Mouse (Mus musculus) forelimb bud, embryonic 11.5 days (tissue): ENCODE measurements around the gene Zfp804a.

Experiments
- DNase-seq: peaks from one replicate; pipeline ENCODE4 v3.0.0-alpha.2; 2012; ENCODE audit warnings: low read depth, low spot score

Gene Zfp804a

GRCm38 (mm10) chr2:82053185-82053891 lies at the start of gene Zfp804a:
Gene Zfp804a (plus strand): TSS chr2:82053222.
- no peak for DNase-seq

- DNase-seq, result no peak
Measured at GRCm38 (mm10) chr2:82051635-82052034, 1.4 kb upstream of the Zfp804a start.

GRCm38 (mm10) chr2:82052338-82053184 lies 461 bp upstream of the Zfp804a start:
- DNase-seq, result no peak

GRCm38 (mm10) chr2:82054446-82054845 lies 1.4 kb downstream of the Zfp804a start:
- no peak for DNase-seq

GRCm38 (mm10) chr2:82064671-82065070 lies 11.6 kb downstream of the Zfp804a start:
- no peak for DNase-seq

- no peak for DNase-seq
Measured at GRCm38 (mm10) chr2:82067912-82068311, 14.9 kb downstream of the Zfp804a start.

GRCm38 (mm10) chr2:82069172-82069571 lies 16.1 kb downstream of the Zfp804a start:
- DNase-seq, result no peak

- no peak for DNase-seq
Measured at GRCm38 (mm10) chr2:82076883-82077282, 23.9 kb downstream of the Zfp804a start.

- DNase-seq, result no peak
Measured at GRCm38 (mm10) chr2:82078287-82078994, 25.4 kb downstream of the Zfp804a start.

- DNase-seq, result no peak
Measured at GRCm38 (mm10) chr2:82080678-82081077, 27.7 kb downstream of the Zfp804a start.

- DNase-seq, result no peak
Measured at GRCm38 (mm10) chr2:82113148-82113547, 60.1 kb downstream of the Zfp804a start.

- DNase-seq, result no peak
Measured at GRCm38 (mm10) chr2:82113650-82114049, 60.6 kb downstream of the Zfp804a start.

- no peak for DNase-seq
Measured at GRCm38 (mm10) chr2:82119577-82119976, 66.6 kb downstream of the Zfp804a start.

GRCm38 (mm10) chr2:82178693-82179092 lies 125.7 kb downstream of the Zfp804a start:
- DNase-seq, result no peak

- DNase-seq, result no peak
Measured at GRCm38 (mm10) chr2:82181010-82181409, 128.0 kb downstream of the Zfp804a start.

GRCm38 (mm10) chr2:82199901-82200300 lies 146.9 kb downstream of the Zfp804a start:
- no peak for DNase-seq

- no peak for DNase-seq
Measured at GRCm38 (mm10) chr2:82200616-82201015, 147.6 kb downstream of the Zfp804a start.

- no peak for DNase-seq
Measured at GRCm38 (mm10) chr2:82210605-82211004, 157.6 kb downstream of the Zfp804a start.

GRCm38 (mm10) chr2:82211972-82212371 lies 158.9 kb downstream of the Zfp804a start:
- DNase-seq, result no peak

- no peak for DNase-seq
Measured at GRCm38 (mm10) chr2:82217873-82218272, 164.9 kb downstream of the Zfp804a start.

GRCm38 (mm10) chr2:82246020-82246419 lies 193.0 kb downstream of the Zfp804a start:
- DNase-seq, result no peak

- DNase-seq, result no peak
Measured at GRCm38 (mm10) chr2:82246902-82247522, 194.0 kb downstream of the Zfp804a start.
